Comparison of ENCODE assay signal across 13 mouse cellular contexts in genomic region chr8:108854444-108855102, GRCm38 (mm10).
DNase-seq lines count a peak whose midpoint lies in the region; ATAC-seq and TF ChIP-seq lines count a peak whose summit lies in the region.
"Had no signal": no experiment of that assay in that cellular context is flagged by ENCODE, and none has a peak within 500 bp of the region (broad histone marks: within the 10 kb centered on the region; RNA-seq: fewer than 3 reads in every experiment).

No protein-coding gene starts in this region.

- TF ChIP-seq EP300 in liver, postnatal 0 days (IDR thresholded peaks at IDR 0.05; ENCODE audit: low read depth), result no peak

- TF ChIP-seq CTCF in liver, postnatal 0 days (IDR thresholded peaks at IDR 0.05; ENCODE audit: low read depth), result no peak
- TF ChIP-seq CTCF in forebrain, postnatal 0 days (IDR thresholded peaks at IDR 0.05; ENCODE audit: low read depth), result no peak

- H3K4me3 ChIP-seq in liver, postnatal 0 days (ENCODE audit: low read depth, low read length), result no peak overlapping the region
- no peak overlapping the region for H3K4me3 ChIP-seq in kidney, embryonic 14.5 days (ENCODE audit: low read length)
- H3K4me3 ChIP-seq in midbrain, embryonic 15.5 days, result no peak overlapping the region
- no peak overlapping the region for H3K4me3 ChIP-seq in forebrain, postnatal 0 days (ENCODE audit: low read depth, low read length)
- H3K4me3 ChIP-seq: erythroblast, embryonic 14.5 days had no signal

- peak; percentile 26 for DNase-seq in adrenal gland, adult 8-10 months
- DNase-seq in adrenal gland, postnatal 4 days (ENCODE audit: low spot score in 2 of 2), result no peak
- DNase-seq in liver, postnatal 0 days, result no peak
- no peak for DNase-seq in liver
- DNase-seq in Muller cell, postnatal 12 days (ENCODE audit: inconsistent ontology term), result no peak
- no peak for DNase-seq in forebrain, postnatal 0 days
- DNase-seq: cerebellum, postnatal 14 days; left cerebral cortex, postnatal 4 days; thymus, postnatal 14 days had no signal

- 66% methylated on average over 12 of the region's 12 CpGs for WGBS in liver, postnatal 0 days (ENCODE audit: insufficient replicate concordance)
- WGBS in kidney, embryonic 14.5 days, result 59% methylated on average over 12 of the region's 12 CpGs
- 45% methylated on average over 12 of the region's 12 CpGs for WGBS in midbrain, embryonic 15.5 days
- WGBS in forebrain, postnatal 0 days, result 64% methylated on average over 12 of the region's 12 CpGs

- H3K9ac ChIP-seq in liver, postnatal 0 days (replicated peaks), result no peak overlapping the region
- no peak overlapping the region for H3K9ac ChIP-seq in kidney, embryonic 14.5 days (ENCODE audit: low read depth, low read length)
- no peak overlapping the region for H3K9ac ChIP-seq in midbrain, embryonic 15.5 days
- H3K9ac ChIP-seq in forebrain, postnatal 0 days, result no peak overlapping the region

- peaks cover 5% of the 10 kb centered on the region for H3K36me3 ChIP-seq in liver, postnatal 0 days (replicated peaks; ENCODE audit: insufficient read depth, low read length)
- H3K36me3 ChIP-seq in kidney, embryonic 14.5 days (ENCODE audit: control insufficient read depth, insufficient read depth, low read length), result peaks cover 5% of the 10 kb centered on the region
- H3K36me3 ChIP-seq in midbrain, embryonic 15.5 days (replicated peaks), result no peaks in the 10 kb centered on the region; the same call in 1 of the 2 replicates
- no peaks in the 10 kb centered on the region for H3K36me3 ChIP-seq in forebrain, postnatal 0 days (ENCODE audit: insufficient read depth)

- no peak overlapping the region for H3K27ac ChIP-seq in liver, postnatal 0 days (ENCODE audit: low read depth)
- H3K27ac ChIP-seq in kidney, embryonic 14.5 days (ENCODE audit: low read depth, low read length), result no peak overlapping the region
- peak overlapping the region; percentile 18 for H3K27ac ChIP-seq in midbrain, embryonic 15.5 days
- H3K27ac ChIP-seq in forebrain, postnatal 0 days (ENCODE audit: low read depth, low read length), result no peak overlapping the region
- H3K27ac ChIP-seq: macrophage had no signal

- peak; percentile 67 for ATAC-seq in liver, postnatal 0 days
- ATAC-seq in kidney, embryonic 14.5 days (ENCODE audit: low FRiP score, low TSS enrichment), result peak; percentile 52; the same call in 1 of the 2 replicates
- ATAC-seq in midbrain, embryonic 15.5 days (replicated peaks), result peak; percentile 38; the same call in 1 of the 2 replicates
- ATAC-seq in forebrain, postnatal 0 days, result no peak

- H3K27me3 ChIP-seq in liver, postnatal 0 days (ENCODE audit: insufficient read depth, low read length), result no peaks in the 10 kb centered on the region
- H3K27me3 ChIP-seq in kidney, embryonic 14.5 days (ENCODE audit: control insufficient read depth, insufficient read depth, low read length), result no peaks in the 10 kb centered on the region
- no peaks in the 10 kb centered on the region for H3K27me3 ChIP-seq in midbrain, embryonic 15.5 days (replicated peaks)
- H3K27me3 ChIP-seq in forebrain, postnatal 0 days (ENCODE audit: insufficient read depth, low read length), result no peaks in the 10 kb centered on the region

- H3K4me1 ChIP-seq in liver, postnatal 0 days (ENCODE audit: insufficient read depth), result no peaks in the 10 kb centered on the region; the same call in 1 of the 2 replicates
- H3K4me1 ChIP-seq in kidney, embryonic 14.5 days (ENCODE audit: control insufficient read depth, insufficient read depth, low read length), result peaks cover 5% of the 10 kb centered on the region; the same call in 1 of the 2 replicates
- peaks cover 27% of the 10 kb centered on the region for H3K4me1 ChIP-seq in midbrain, embryonic 15.5 days
- H3K4me1 ChIP-seq in forebrain, postnatal 0 days (ENCODE audit: insufficient read depth), result no peaks in the 10 kb centered on the region

- H3K9me3 ChIP-seq in liver, postnatal 0 days (ENCODE audit: low read length), result no peaks in the 10 kb centered on the region
- no peaks in the 10 kb centered on the region for H3K9me3 ChIP-seq in kidney, embryonic 14.5 days (ENCODE audit: control insufficient read depth, low read length)
- H3K9me3 ChIP-seq in midbrain, embryonic 15.5 days, result no peaks in the 10 kb centered on the region
- no peaks in the 10 kb centered on the region for H3K9me3 ChIP-seq in forebrain, postnatal 0 days (ENCODE audit: low read length)

- no peak overlapping the region for H3K4me2 ChIP-seq in liver, postnatal 0 days (ENCODE audit: low read depth, low read length)
- no peak overlapping the region for H3K4me2 ChIP-seq in kidney, embryonic 14.5 days (replicated peaks; ENCODE audit: low read depth, low read length)
- H3K4me2 ChIP-seq in midbrain, embryonic 15.5 days, result no peak overlapping the region
- no peak overlapping the region for H3K4me2 ChIP-seq in forebrain, postnatal 0 days (ENCODE audit: low read depth)
